Mouse (Mus musculus): Measurements from ENCODE around the gene Mtor. TPM values are rescaled to one million over a fixed set of nuclear protein-coding genes. Genes with fewer than 3 reads are reported as not detected.

Gene Mtor
- total RNA-seq, 1 experiment from 2014 or later, result 19.4 TPM

GRCm38 (mm10) chr4:148523538-148523937 is 75.1 kb downstream of the Mtor start:
- ATAC-seq (replicated peaks; ENCODE audit: low read depth, poor library complexity, severe bottlenecking), result no peak

GRCm38 (mm10) chr4:148527158-148527910 is 78.9 kb downstream of the Mtor start:
- no peak for ATAC-seq (replicated peaks; ENCODE audit: low read depth, poor library complexity, severe bottlenecking)

DNA sequence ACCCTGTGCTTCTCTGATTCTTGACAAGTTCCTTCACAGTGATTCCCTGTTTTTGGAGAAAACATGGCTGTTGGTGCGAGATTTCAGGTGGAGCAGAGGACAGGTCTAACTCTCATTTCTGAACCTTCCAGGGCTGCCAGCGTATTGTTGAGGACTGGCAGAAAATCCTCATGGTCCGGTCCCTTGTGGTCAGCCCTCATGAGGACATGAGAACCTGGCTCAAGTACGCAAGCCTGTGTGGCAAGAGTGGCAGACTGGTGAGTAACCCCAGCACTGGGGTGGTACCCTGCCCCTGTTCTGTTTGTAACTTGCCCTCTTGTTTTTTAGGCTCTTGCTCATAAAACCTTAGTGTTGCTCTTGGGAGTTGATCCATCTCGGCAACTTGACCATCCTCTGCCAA is 81.9 kb downstream of the Mtor start:
- ATAC-seq (replicated peaks; ENCODE audit: low read depth, poor library complexity, severe bottlenecking), result no peak

- ATAC-seq (replicated peaks; ENCODE audit: low read depth, poor library complexity, severe bottlenecking), result no peak
These were observed 82.4 kb downstream of the Mtor start for GRCm38 (mm10) chr4:148530778-148531177.

GRCm38 (mm10) chr4:148531341-148531740 is 82.9 kb downstream of the Mtor start:
- ATAC-seq (replicated peaks; ENCODE audit: low read depth, poor library complexity, severe bottlenecking), result no peak

DNA sequence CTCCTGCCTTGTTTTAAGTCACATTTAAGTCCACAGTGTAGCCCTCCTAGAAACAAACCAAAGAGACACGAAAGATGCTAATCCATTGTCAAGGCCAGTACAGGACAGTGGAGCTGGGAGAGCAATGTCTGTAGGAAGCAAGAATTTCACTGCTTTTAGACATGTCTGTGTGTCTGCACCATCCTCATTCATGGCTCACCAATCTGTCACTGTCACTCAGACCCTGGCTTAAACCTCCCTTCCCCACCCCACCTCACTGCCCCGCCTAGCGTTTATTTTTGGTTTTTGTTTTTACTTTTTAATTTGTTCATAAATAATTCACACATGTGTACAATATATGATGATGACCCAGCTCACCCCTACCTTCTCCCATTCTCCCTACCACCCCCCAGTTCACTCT is 84.1 kb downstream of the Mtor start:
- no peak for ATAC-seq (replicated peaks; ENCODE audit: low read depth, poor library complexity, severe bottlenecking)

DNA sequence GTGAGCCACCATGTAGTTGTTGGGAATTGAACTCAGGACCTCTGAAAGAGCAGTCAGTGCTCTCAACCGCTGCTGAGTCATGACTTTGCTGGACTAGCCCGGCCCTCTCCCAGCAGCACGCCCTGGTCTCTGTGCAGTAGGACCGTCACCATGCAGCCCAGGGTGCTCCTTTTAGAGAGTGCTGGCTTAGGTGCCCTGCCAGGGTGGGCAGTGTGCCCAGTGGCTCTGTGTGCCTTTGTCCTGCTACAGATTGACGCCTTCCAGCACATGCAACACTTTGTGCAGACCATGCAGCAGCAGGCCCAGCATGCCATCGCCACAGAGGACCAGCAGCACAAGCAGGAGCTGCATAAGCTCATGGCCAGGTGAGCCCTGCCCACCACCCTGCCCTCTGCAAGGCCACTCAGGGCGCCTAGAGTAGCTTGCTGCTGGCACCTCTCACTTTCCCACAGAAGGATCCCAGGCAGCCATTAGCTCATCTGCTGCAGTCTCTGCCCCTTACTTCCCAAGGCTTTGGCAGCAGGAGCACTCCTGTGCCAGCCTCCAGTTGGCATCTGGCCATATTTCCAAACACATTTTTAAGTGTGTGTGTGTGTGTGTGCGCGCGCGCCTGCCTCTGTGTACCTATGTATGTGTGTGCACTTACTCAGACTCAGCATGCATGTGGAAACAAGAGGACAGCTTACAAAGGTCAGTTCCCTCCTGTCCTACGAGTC is 85.4 kb downstream of the Mtor start:
- ATAC-seq (replicated peaks; ENCODE audit: low read depth, poor library complexity, severe bottlenecking), result no peak

DNA sequence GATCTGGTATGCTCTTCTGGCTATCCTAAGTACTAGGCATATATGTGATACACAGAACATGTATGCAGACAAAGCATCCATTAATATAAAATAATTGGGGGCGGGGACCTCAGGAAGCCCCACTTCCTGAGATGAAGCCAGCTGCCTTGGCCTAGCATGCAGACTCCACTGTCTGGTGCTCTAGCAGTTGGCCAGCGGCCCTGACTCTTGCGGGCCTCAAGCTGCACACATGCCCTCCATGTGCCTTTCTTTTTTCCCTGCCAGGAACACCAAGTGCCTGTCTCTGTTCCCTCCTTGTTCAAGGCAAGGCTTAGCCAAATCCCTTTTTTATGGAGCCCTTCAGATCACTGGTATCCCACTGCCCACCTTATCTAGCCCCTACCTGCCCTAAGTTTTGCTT is 87.5 kb downstream of the Mtor start:
- ATAC-seq (replicated peaks; ENCODE audit: low read depth, poor library complexity, severe bottlenecking), result no peak

DNA sequence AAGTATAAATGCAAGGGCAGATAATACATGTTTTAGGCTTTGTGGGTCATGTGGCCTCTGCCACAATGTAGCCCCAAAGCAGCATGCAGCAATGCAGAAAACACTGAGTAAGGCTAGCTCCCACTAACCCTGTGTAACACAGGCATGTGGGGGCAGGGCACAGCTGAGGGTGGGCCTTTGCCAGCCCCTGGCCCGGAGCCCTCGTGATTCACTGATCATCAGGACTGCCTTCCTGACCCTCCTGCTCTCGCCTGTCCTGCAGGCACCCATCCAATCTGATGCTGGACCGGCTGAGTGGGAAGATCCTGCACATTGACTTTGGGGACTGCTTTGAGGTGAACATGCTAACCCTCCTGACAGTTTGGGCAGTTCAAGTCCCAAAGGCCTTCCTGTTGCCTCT is 100.7 kb downstream of the Mtor start:
- no peak for ATAC-seq (replicated peaks; ENCODE audit: low read depth, poor library complexity, severe bottlenecking)

GRCm38 (mm10) chr4:148557766-148558165 is 109.4 kb downstream of the Mtor start:
- ATAC-seq (replicated peaks; ENCODE audit: low read depth, poor library complexity, severe bottlenecking), result no peak

- peak; percentile 91 for ATAC-seq (replicated peaks; ENCODE audit: low read depth, poor library complexity, severe bottlenecking)
These were observed 110.0 kb downstream of the Mtor start, which contains the start of gene Exosc10 for GRCm38 (mm10) chr4:148558297-148559000. Gene Exosc10, plus strand, starts transcription at chr4:148558429.

DNA sequence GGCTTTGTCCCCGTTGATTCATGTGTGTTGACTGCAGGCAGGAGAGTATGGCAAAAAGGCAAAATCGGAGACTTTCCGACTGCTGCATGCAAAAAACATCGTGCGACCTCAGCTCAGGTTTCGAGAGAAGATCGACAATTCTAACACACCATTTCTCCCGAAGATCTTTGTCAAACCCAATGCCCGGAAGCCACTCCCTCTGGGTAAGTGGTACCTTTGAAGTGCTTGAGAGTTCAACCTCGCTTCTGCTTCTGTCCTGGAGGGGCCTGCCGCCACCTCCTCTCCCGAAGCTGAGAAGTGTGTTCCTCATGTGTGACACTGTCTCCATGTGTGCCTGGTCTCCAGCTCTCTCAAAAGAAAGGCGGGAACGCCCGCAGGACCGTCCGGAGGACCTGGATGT is 114.3 kb downstream of the Mtor start:
- ATAC-seq (replicated peaks; ENCODE audit: low read depth, poor library complexity, severe bottlenecking), result no peak

DNA sequence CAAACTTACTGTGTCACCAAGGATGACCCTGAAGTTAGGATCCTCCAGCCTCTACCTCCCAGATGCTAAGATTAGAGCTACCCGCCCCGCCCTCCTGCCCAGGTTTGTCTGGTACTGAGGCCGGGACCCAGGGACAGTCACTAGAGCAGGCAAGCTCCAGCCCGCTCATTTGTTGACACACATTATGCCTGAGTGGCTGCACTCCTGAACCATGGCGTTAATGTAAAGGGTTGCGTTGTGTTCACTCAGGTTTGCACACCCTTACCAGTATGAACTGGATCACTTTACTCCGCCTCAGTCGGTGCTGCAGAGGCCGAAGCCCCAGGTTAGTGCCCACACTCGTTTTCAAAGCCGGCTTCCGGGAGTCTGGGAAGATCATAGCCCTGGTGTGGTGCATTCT is 115.2 kb downstream of the Mtor start:
- no peak for ATAC-seq (replicated peaks; ENCODE audit: low read depth, poor library complexity, severe bottlenecking)

- no peak for ATAC-seq (replicated peaks; ENCODE audit: low read depth, poor library complexity, severe bottlenecking)
These were observed 121.7 kb downstream of the Mtor start for GRCm38 (mm10) chr4:148570138-148570537.

- ATAC-seq (replicated peaks; ENCODE audit: low read depth, poor library complexity, severe bottlenecking), result no peak
These were observed 122.4 kb downstream of the Mtor start for GRCm38 (mm10) chr4:148570693-148571295.

GRCm38 (mm10) chr4:148573222-148573621 is 124.8 kb downstream of the Mtor start:
- ATAC-seq (replicated peaks; ENCODE audit: low read depth, poor library complexity, severe bottlenecking), result no peak

DNA sequence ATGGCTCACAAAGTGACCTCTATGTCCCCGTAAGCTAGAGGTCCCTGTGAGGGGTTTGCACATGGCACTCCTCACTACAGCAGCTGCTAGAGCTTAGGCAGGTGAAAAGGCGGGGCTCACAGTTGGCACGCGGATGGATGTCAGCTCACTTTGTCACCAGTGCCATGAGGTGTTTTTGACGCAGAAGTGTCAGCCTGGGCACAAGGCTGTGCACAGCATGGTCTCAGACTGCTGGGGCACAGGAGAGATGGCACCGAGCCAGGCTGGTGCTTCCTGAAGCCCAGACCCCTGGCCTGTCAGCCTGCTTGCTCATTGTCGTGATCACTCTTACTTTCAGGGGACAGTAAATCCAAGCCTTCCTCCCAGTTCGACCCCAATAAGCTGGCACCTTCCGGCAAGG is 132.4 kb downstream of the Mtor start:
- ATAC-seq (replicated peaks; ENCODE audit: low read depth, poor library complexity, severe bottlenecking), result no peak

- no peak for ATAC-seq (replicated peaks; ENCODE audit: low read depth, poor library complexity, severe bottlenecking)
These were observed 133.0 kb downstream of the Mtor start for GRCm38 (mm10) chr4:148581422-148581821.

- ATAC-seq (replicated peaks; ENCODE audit: low read depth, poor library complexity, severe bottlenecking), result peak; percentile 92
These were observed 134.8 kb downstream of the Mtor start for GRCm38 (mm10) chr4:148583257-148583656.

GRCm38 (mm10) chr4:148586648-148587047 is 138.2 kb downstream of the Mtor start:
- no peak for ATAC-seq (replicated peaks; ENCODE audit: low read depth, poor library complexity, severe bottlenecking)

GRCm38 (mm10) chr4:148588793-148589192 is 140.4 kb downstream of the Mtor start:
- ATAC-seq (replicated peaks; ENCODE audit: low read depth, poor library complexity, severe bottlenecking), result peak; percentile 20
